Mouse (Mus musculus) layer of hippocampus, adult 9-10 months (tissue): ENCODE results near the gene Pex11b.
A peak's percentile ranks its signal among the peaks of the same experiment; 100 is the strongest.
"Not testable (repeated sequence)": the region's sequence is repeated elsewhere in the genome, so short reads cannot be mapped to it uniquely, and the experiment has no call there.

ENCODE experiments used
- DNase-seq: peaks from one replicate; pipeline ENCODE4 v3.0.0; 2022; ENCODE audit warnings: low spot score

The Pex11b gene

GRCm38 (mm10) chr3:96623201-96623600, 12.0 kb upstream of the Pex11b start:
- no peak for DNase-seq

GRCm38 (mm10) chr3:96629729-96630600, 5.2 kb upstream of the Pex11b start, which contains the start of gene Rbm8a:
TSS of gene Rbm8a (plus strand) at chr3:96629933.
- peak; percentile 94 for DNase-seq

- no peak for DNase-seq
These were observed 3.1 kb upstream of the Pex11b start for GRCm38 (mm10) chr3:96632058-96632457.

- no peak for DNase-seq
These were observed 1.2 kb upstream of the Pex11b start for GRCm38 (mm10) chr3:96634015-96634414.

- no peak for DNase-seq
These were observed 730 bp downstream of the Pex11b start for GRCm38 (mm10) chr3:96635906-96636305.

- DNase-seq: no peak
These were observed 1.3 kb downstream of the Pex11b start for GRCm38 (mm10) chr3:96636448-96636847.

GRCm38 (mm10) chr3:96639219-96639618, 4.0 kb downstream of the Pex11b start:
- peak; percentile 33 for DNase-seq

- DNase-seq: no peak
These were observed 10.0 kb downstream of the Pex11b start, which contains the start of gene Itga10 for GRCm38 (mm10) chr3:96645018-96645649. TSS of gene Itga10 (plus strand) at chr3:96645584.

GRCm38 (mm10) chr3:96647365-96647764, 12.2 kb downstream of the Pex11b start:
- no peak for DNase-seq

- no peak for DNase-seq
These were observed 25.7 kb downstream of the Pex11b start for GRCm38 (mm10) chr3:96660901-96661300.

- no peak for DNase-seq
These were observed 27.6 kb downstream of the Pex11b start for GRCm38 (mm10) chr3:96662731-96663316.

- DNase-seq: peak; percentile 85
These were observed 28.5 kb downstream of the Pex11b start for GRCm38 (mm10) chr3:96663432-96664239.

GRCm38 (mm10) chr3:96665732-96666363, 30.7 kb downstream of the Pex11b start:
- DNase-seq: not testable (repeated sequence)

GRCm38 (mm10) chr3:96666916-96667315, 31.7 kb downstream of the Pex11b start:
- no peak for DNase-seq

- no peak for DNase-seq
These were observed 32.1 kb downstream of the Pex11b start for GRCm38 (mm10) chr3:96667316-96667715.

- no peak for DNase-seq
These were observed 33.4 kb downstream of the Pex11b start for GRCm38 (mm10) chr3:96668424-96669067.

GRCm38 (mm10) chr3:96669727-96670468, 34.7 kb downstream of the Pex11b start, which contains the start of gene Ankrd35:
TSS of gene Ankrd35 (plus strand) at chr3:96670131.
- DNase-seq: peak; percentile 32

- no peak for DNase-seq
These were observed 36.3 kb downstream of the Pex11b start for GRCm38 (mm10) chr3:96671519-96671918.

GRCm38 (mm10) chr3:96673514-96673913, 38.3 kb downstream of the Pex11b start:
- DNase-seq: no peak

- no peak for DNase-seq
These were observed 39.3 kb downstream of the Pex11b start for GRCm38 (mm10) chr3:96674442-96674841.
